Mouse (Mus musculus): Measurements from ENCODE around the gene Rtn1. TPM values are rescaled to one million over a fixed set of nuclear protein-coding genes. Genes with fewer than 3 reads are reported as not detected.

Gene Rtn1
- total RNA-seq, 2 experiments from 2014 or later: 29.8 to 52.9 TPM

- no peak for DNase-seq
Measured at GRCm38 (mm10) chr12:72374823-72375225, 34.0 kb downstream of the Rtn1 start.

DNA sequence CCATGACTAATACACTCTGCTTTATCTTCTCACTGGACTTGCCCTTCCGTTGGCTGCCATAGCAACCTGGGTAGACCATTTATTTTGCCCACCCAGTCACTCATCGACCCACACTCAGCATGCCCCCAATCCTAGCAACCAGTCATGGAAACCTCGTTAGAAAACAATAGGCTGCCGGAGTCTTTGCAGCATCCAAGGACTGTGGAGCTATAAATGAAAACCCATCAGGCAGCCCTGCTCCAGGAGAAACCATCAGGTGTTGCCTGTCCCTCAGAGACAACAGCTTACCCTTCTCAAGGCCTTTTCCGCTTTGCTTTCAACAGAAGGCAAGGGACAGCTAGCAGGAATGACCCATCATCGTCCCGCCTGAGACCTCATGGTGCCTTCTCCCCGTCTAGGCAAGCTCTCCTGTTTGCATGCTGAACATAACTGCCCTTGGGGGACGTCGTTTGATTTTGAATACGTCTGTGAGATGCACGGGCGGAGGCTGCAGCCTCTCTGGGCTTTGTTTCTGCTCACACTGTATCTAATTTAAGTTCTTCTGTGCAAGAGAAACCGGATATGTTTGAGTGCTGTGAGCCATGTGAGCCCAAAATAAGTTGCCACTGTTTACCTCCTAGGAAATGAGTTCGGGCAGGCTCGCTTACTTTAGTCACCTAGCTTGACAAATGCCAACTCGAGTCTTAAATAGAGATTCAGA lies 34.8 kb downstream of the Rtn1 start:
- no peak for DNase-seq

GRCm38 (mm10) chr12:72370081-72370480 lies 38.8 kb downstream of the Rtn1 start:
- no peak for DNase-seq

- no peak for DNase-seq
Measured at GRCm38 (mm10) chr12:72366763-72367162, 42.1 kb downstream of the Rtn1 start.

DNA sequence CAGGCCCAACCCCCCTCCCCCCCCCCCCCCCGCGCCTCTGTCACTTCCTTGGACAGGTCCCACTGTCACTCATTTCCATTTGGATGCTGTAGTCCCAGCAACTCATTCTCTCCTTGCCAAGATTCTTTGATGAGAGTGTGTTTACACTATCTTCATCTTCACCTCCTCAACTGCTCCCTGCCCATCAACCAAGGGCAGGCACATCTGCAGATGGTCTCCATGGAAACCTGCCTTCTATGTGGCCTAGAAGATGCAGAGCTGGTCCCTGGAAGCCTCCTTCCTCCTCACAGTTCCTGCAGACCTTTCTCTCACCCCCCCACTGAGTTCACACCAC lies 42.8 kb downstream of the Rtn1 start:
- no peak for DNase-seq

GRCm38 (mm10) chr12:72365231-72366103 lies 43.4 kb downstream of the Rtn1 start:
- no peak for DNase-seq

- no peak for DNase-seq
Measured at GRCm38 (mm10) chr12:72364543-72364942, 44.3 kb downstream of the Rtn1 start.

DNA sequence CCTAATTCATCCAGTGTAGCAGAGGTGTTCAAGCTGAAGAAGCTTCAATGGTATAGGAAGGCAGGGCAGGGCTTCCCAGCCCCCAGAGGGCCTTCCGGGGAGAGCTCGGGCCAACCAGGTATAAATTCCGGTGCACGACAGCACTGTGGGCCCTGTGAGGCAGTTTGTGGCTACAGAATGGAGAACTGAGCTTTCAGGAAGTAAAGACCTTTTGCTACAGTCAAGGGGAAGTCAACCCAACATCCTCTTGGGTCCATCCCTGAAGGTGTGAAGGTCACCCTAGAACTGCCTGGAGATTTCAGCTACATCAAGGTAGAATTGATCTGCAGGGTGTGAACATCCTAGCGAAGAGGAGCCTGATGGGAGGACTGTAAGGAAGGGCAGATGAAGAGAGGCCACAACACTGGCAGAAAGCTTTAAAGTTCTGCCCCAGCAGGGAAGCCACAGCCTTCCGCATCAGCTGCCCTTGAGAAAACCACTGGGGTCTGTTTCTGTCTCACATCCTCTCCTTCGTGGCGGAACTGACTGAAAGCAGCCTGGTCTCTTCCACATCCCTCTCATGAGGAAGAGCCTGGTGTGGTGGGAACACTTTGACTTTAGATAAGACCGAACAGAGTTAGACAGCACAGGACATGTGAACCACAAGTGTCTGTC lies 47.0 kb downstream of the Rtn1 start:
- DNase-seq: no peak

DNA sequence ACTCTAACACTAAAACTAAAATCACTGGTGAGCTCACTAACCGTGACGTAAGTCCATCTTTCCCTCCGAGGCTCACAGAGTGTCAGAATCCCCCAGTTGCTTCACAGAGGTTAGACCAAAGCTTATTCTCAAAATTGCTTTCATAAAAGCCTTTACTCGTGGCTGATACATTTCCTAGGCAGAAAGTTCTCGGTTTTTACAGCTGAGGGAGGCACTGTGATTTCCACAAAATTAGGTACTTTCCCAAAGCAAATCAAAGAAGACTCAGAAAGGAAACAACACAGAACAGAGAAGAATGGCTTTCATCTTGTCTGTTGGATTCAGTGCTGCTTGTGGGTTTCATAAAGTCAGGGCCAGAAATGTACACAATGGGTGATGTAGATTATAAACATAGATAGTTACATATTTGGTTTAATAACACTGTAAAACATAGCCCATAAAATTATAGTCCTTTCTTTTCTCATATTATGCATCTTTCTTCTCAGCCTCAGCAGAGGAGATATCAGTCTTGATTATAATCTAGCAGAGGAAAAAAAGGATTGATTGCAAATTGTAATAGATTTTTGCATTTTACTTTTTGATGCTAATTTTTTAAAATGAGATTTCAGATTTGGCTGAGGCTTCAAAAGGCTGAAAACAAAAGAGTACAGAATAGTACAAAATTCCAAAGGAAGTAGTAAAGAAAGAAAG lies 47.8 kb downstream of the Rtn1 start:
- DNase-seq: no peak

GRCm38 (mm10) chr12:72359903-72360302 lies 49.0 kb downstream of the Rtn1 start:
- DNase-seq: no peak

DNA sequence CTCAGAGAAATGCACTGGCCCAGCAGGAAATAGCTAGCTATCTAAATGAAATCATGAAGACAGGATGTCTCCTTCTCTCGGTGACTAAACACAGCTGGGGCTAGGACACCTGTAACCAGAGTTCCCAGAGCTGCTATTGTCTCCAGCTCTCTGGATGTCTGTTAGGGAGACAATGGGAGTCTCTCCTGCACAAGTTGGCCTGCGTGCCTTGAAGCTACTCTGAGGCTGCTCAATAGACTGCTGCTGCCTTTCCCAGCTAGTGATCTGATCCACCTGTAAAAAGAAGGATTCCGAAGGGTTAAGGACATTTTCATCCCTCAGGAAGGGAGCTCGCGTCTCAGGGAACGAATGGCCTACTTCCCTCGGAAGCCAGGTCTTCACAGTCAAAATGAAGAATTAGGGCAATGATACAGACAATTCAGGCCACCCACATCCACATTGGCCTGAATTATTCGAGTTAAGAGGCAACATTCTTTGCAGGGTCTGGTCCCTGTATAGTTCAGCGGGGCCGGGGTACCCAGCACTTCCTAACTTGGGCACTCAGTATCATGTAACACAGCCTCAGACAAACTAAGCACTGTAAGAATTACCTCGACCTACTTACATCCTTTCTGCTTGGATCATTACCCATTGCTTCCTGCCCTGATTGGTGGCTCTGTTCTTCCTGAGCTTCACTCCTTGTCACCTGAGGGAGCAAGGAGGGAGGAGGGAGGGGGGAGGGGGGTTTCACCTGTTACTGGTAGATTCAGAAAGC lies 51.0 kb downstream of the Rtn1 start:
- DNase-seq: no peak

DNA sequence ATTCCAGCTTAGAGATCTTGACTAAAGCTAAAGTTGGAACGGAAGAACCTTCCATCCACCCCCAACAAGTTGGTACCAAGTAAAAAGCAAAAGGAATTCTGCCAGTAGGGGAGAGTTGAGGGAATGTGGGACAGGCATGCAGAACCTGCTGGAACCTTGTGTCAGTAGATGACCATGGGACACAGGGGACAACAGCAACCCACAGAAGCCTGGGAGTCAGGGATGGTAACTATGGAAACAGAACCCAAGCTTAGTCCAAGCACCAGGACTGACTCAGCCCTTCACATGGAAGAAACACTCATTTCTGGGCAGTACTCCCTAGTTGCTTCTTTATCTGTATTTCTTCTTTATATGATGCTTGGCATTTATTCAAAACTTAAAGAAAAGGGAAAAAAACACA lies 54.6 kb downstream of the Rtn1 start:
- DNase-seq: no peak

DNA sequence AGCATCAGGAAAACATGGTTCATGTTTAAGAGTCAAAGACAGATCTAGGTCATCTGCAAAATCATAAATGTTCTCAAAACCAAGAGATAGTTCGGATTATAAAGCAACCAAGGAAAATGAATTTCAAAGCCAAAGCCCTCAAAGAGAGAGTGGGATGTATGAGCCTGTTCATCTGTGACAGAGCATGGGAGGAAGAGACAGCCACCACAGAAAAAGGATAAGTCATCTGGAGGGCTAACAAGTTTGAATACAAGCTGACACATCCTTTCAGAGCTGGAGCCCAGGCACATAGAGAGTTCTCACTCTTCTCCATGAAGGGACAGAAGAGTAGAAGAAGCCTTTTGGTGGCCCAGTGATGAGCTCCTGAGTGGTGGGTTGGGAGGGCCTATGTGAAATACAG lies 55.3 kb downstream of the Rtn1 start:
- no peak for DNase-seq

DNA sequence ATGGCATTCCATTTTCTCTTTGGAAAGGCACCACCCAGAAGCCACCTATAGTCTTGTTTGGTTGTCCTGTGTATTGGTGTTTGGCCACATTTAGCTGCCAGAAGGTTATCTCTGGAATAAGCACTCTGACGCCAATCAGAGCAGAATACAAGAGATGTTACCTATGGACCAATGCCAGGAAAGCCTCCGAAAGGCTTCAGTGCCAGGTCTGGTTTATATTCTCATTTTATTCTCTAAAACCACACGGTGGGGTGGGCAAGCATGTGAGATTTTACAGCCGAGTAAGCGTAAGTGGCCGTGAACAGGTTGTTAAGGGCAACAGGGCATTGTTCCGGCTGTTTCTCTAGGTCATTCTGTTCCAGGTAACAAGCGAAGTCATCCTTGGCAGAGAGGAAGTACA lies 60.3 kb downstream of the Rtn1 start:
- DNase-seq: no peak

GRCm38 (mm10) chr12:72347184-72347583 lies 61.7 kb downstream of the Rtn1 start:
- no peak for DNase-seq

DNA sequence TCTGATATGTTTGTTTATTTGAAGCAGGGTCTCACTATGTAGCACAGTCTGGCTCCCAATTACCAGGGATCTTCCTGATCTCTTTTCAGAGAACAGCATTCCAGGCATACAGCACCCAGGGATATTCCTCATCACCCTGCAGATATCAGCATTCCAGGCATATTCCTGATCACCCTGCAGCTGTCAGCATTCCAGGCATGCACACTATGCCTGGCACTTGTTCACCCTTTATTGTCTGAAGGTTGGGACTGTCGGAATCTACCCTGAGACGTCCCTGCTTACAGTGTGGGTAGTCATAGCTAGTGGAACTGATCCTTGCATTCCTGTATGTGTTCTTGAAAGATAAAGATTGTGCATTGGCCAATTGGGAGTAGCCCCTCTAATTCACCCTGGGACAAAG lies 65.2 kb downstream of the Rtn1 start:
- no peak for DNase-seq

- DNase-seq: no peak
Measured at GRCm38 (mm10) chr12:72336009-72336408, 72.8 kb downstream of the Rtn1 start.

GRCm38 (mm10) chr12:72332488-72333013 lies 76.3 kb downstream of the Rtn1 start:
- no peak for DNase-seq

DNA sequence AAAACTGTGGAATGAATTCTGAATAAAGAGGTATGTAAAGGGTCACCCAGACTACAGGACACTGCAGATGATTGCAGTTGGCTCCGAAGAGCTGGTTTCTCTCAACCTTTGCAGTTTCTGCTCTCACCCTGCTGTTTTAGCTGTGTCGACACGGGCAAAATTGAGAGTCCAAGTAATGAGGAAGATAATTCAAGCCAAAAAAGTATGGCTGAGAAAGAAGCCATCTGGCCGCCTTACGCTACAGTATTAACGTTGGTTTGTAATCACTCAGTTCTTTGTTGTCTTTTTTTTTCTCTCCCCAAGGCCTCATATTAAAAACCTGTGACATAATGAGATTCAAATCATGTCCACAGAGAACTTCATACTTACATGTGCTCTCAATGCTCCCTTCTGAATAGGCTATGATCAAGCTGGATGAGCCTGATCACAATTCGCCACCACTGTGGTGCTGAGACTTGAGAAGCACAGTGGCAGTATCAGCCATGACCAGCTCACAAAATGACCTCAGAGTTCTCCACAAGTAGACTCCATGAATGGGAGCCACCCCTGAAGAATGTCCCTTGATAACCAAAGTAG lies 76.9 kb downstream of the Rtn1 start:
- no peak for DNase-seq

DNA sequence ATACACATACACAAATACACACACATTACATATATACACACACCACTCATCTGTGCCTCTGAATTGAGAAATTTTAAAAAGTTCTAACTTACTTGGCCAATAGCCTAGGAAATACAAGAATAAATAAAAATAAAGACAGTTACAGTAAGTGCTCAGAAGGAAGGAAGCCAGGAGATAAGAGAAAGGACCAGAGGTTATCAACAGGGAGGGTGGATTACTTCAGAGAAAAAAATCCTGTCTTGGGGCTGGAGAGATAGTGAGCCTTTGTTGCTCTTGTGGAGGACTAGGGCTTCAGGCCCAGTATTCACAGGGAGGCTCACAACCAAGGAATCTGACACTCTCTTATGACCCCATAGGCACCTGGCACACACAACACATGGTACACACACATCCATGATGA lies 82.8 kb downstream of the Rtn1 start:
- DNase-seq: no peak

GRCm38 (mm10) chr12:72325025-72325424 lies 83.8 kb downstream of the Rtn1 start:
- DNase-seq: no peak

All from adrenal gland, postnatal 10 days (tissue).